Mouse (Mus musculus) urinary bladder, postnatal 4 days (tissue): ENCODE data around the gene Sh2d1b2.

Source experiments
- DNase-seq, 2 experiments: peaks; one replicate each; pipeline ENCODE4 v3.0.0; 2021 to 2022; ENCODE audit warnings: low spot score in 2 of 2

Sh2d1b2 gene

GRCm38 (mm10) chr1:170277016-170277415 lies 44.5 kb downstream of the Sh2d1b2 start, which contains the start of gene Sh2d1b1:
Gene Sh2d1b1, plus strand, starts transcription at chr1:170277320.
- DNase-seq: no peak

GRCm38 (mm10) chr1:170282415-170283129 lies 50.0 kb downstream of the Sh2d1b2 start:
- no peak for DNase-seq

- DNase-seq: peak in 1 of 2 experiments; percentile 18
These were observed 59.8 kb downstream of the Sh2d1b2 start for GRCm38 (mm10) chr1:170292239-170292951.

GRCm38 (mm10) chr1:170293257-170293656 lies 60.7 kb downstream of the Sh2d1b2 start:
- DNase-seq: no peak

GRCm38 (mm10) chr1:170294786-170295570 lies 62.4 kb downstream of the Sh2d1b2 start:
- no peak for DNase-seq

GRCm38 (mm10) chr1:170299496-170299895 lies 66.9 kb downstream of the Sh2d1b2 start:
- DNase-seq: no peak

GRCm38 (mm10) chr1:170301686-170302085 lies 69.1 kb downstream of the Sh2d1b2 start:
- DNase-seq: no peak

GRCm38 (mm10) chr1:170302456-170302855 lies 69.9 kb downstream of the Sh2d1b2 start:
- no peak for DNase-seq

GRCm38 (mm10) chr1:170303103-170303502 lies 70.6 kb downstream of the Sh2d1b2 start:
- no peak for DNase-seq
